Mouse (Mus musculus): ENCODE data around the gene Afg3l1. TPM values are rescaled to one million over a fixed set of nuclear protein-coding genes. Genes with fewer than 3 reads are reported as not detected.

Afg3l1 gene
- polyA plus RNA-seq, 1 experiment = 22.8 TPM

- no peak for TF ChIP-seq CTCF (IDR thresholded peaks at IDR 0.05; ENCODE audit: control insufficient read depth, insufficient read depth, low read length)
- no peak for TF ChIP-seq POLR2A (IDR thresholded peaks at IDR 0.05; ENCODE audit: borderline replicate concordance, control insufficient read depth, low read depth, low read length)
- 23% methylated on average over 16 of the region's 16 CpGs for WGBS
- Histone ChIP-seq H3K27ac (ENCODE audit: control insufficient read depth, insufficient read depth, low read depth, low read length, poor library complexity) (peak overlapping the region; percentile 86), H3K4me3 (replicated peaks; ENCODE audit: control insufficient read depth, low read depth, low read length) (peak overlapping the region; percentile 84), H3K4me1 (ENCODE audit: control insufficient read depth, insufficient read depth, low read length) (no peaks in the 10 kb centered on the region; the same call in 1 of the 2 replicates)
Measured at GRCm38 (mm10) chr8:123478456-123479218, 934 bp downstream of the Afg3l1 start.

- no peak overlapping the region for H3K4me3 ChIP-seq (replicated peaks; ENCODE audit: control insufficient read depth, low read depth, low read length)
- no peaks in the 10 kb centered on the region; the same call in 1 of the 2 replicates for H3K4me1 ChIP-seq (ENCODE audit: control insufficient read depth, insufficient read depth, low read length)
- H3K27ac ChIP-seq (ENCODE audit: control insufficient read depth, insufficient read depth, low read depth, low read length, poor library complexity) = no peak overlapping the region
- 93% methylated on average over 7 of the region's 7 CpGs for WGBS
- peak; percentile 33; the same call in 1 of the 2 replicates for TF ChIP-seq CTCF (IDR thresholded peaks at IDR 0.05; ENCODE audit: control insufficient read depth, insufficient read depth, low read length)
- TF ChIP-seq POLR2A (IDR thresholded peaks at IDR 0.05; ENCODE audit: borderline replicate concordance, control insufficient read depth, low read depth, low read length) = no peak
Measured at GRCm38 (mm10) chr8:123482627-123483026, 4.9 kb downstream of the Afg3l1 start.

GRCm38 (mm10) chr8:123491280-123492075, 13.8 kb downstream of the Afg3l1 start:
- Histone ChIP-seq H3K4me1 (ENCODE audit: control insufficient read depth, insufficient read depth, low read length) (peaks cover 2% of the 10 kb centered on the region; the same call in 1 of the 2 replicates), H3K27ac (ENCODE audit: control insufficient read depth, insufficient read depth, low read depth, low read length, poor library complexity) (peak overlapping the region; percentile 66), H3K4me3 (replicated peaks; ENCODE audit: control insufficient read depth, low read depth, low read length) (no peak overlapping the region)
- TF ChIP-seq CTCF (IDR thresholded peaks at IDR 0.05; ENCODE audit: control insufficient read depth, insufficient read depth, low read length) (no peak), POLR2A (IDR thresholded peaks at IDR 0.05; ENCODE audit: borderline replicate concordance, control insufficient read depth, low read depth, low read length) (no peak)
- WGBS = 65% methylated on average over 15 of the region's 15 CpGs

DNA sequence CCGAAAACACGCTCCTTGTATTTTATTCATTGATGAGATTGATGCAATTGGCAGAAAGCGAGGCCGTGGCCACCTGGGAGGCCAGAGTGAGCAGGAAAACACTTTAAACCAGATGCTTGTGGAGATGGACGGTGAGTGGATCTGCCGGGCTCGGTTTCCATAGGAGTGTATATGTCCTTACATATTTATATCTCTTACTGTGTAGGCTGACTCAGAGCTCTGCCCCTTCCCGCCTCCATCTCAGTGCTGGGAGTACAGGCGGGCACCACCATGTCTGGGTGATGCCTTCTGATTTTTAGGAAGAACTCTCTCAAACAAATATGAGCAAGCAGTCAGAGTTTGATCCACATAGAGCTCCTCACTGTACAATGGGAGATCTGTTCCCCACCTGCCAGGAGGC, 15.2 kb downstream of the Afg3l1 start:
- 93% methylated on average over 9 of the region's 9 CpGs for WGBS
- H3K27ac ChIP-seq (ENCODE audit: control insufficient read depth, insufficient read depth, low read depth, low read length, poor library complexity) = no peak overlapping the region
- TF ChIP-seq CTCF (IDR thresholded peaks at IDR 0.05; ENCODE audit: control insufficient read depth, insufficient read depth, low read length) = no peak
- no peak for TF ChIP-seq POLR2A (IDR thresholded peaks at IDR 0.05; ENCODE audit: borderline replicate concordance, control insufficient read depth, low read depth, low read length)

GRCm38 (mm10) chr8:123497699-123498098, 20.0 kb downstream of the Afg3l1 start:
- H3K4me1 ChIP-seq (ENCODE audit: control insufficient read depth, insufficient read depth, low read length) = no peaks in the 10 kb centered on the region
- TF ChIP-seq CTCF (IDR thresholded peaks at IDR 0.05; ENCODE audit: control insufficient read depth, insufficient read depth, low read length) (no peak), POLR2A (IDR thresholded peaks at IDR 0.05; ENCODE audit: borderline replicate concordance, control insufficient read depth, low read depth, low read length) (no peak)
- no peak overlapping the region for H3K4me3 ChIP-seq (replicated peaks; ENCODE audit: control insufficient read depth, low read depth, low read length)
- no peak overlapping the region for H3K27ac ChIP-seq (ENCODE audit: control insufficient read depth, insufficient read depth, low read depth, low read length, poor library complexity)
- 85% methylated on average over 4 of the region's 4 CpGs for WGBS

More for the DNA sequence above, 15.2 kb downstream of the Afg3l1 start:
- Histone ChIP-seq H3K4me3 (replicated peaks; ENCODE audit: control insufficient read depth, low read depth, low read length) (no peak overlapping the region), H3K4me1 (ENCODE audit: control insufficient read depth, insufficient read depth, low read length) (peaks cover 2% of the 10 kb centered on the region; the same call in 1 of the 2 replicates)

- no peaks in the 10 kb centered on the region for H3K4me1 ChIP-seq (ENCODE audit: control insufficient read depth, insufficient read depth, low read length)
- 84% methylated on average over 11 of the region's 11 CpGs for WGBS
- H3K4me3 ChIP-seq (replicated peaks; ENCODE audit: control insufficient read depth, low read depth, low read length) = no peak overlapping the region
- no peak for TF ChIP-seq POLR2A (IDR thresholded peaks at IDR 0.05; ENCODE audit: borderline replicate concordance, control insufficient read depth, low read depth, low read length)
- TF ChIP-seq CTCF (IDR thresholded peaks at IDR 0.05; ENCODE audit: control insufficient read depth, insufficient read depth, low read length) = no peak
- no peak overlapping the region for H3K27ac ChIP-seq (ENCODE audit: control insufficient read depth, insufficient read depth, low read depth, low read length, poor library complexity)
Measured at GRCm38 (mm10) chr8:123498963-123499362, 21.3 kb downstream of the Afg3l1 start.

DNA sequence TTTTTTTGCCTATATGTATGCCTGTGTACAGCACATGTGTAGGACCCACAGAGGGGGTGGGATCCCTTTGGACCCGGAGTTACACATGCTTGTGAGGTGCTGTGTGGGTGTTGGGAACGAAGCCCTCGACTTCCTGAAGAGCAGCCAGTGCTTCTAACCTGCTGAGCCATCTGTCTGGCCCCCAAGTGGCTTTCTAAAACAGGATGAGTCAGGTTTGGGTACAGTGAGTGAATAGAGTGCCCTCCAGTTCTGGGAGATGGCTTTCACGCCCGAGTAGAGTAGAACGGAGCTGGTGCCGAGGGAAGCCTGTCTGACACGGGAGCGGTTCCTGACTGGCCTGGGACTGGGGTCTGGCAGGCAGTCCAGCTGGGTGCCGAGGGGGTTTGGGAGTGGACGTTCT, 21.9 kb downstream of the Afg3l1 start:
- no peaks in the 10 kb centered on the region for H3K4me1 ChIP-seq (ENCODE audit: control insufficient read depth, insufficient read depth, low read length)
- 91% methylated on average over 11 of the region's 11 CpGs for WGBS
- no peak overlapping the region for H3K27ac ChIP-seq (ENCODE audit: control insufficient read depth, insufficient read depth, low read depth, low read length, poor library complexity)
- TF ChIP-seq POLR2A (IDR thresholded peaks at IDR 0.05; ENCODE audit: borderline replicate concordance, control insufficient read depth, low read depth, low read length) = no peak
- no peak for TF ChIP-seq CTCF (IDR thresholded peaks at IDR 0.05; ENCODE audit: control insufficient read depth, insufficient read depth, low read length)
- H3K4me3 ChIP-seq (replicated peaks; ENCODE audit: control insufficient read depth, low read depth, low read length) = no peak overlapping the region

GRCm38 (mm10) chr8:123502192-123502591, 24.5 kb downstream of the Afg3l1 start:
- Histone ChIP-seq H3K4me3 (replicated peaks; ENCODE audit: control insufficient read depth, low read depth, low read length) (no peak overlapping the region), H3K27ac (ENCODE audit: control insufficient read depth, insufficient read depth, low read depth, low read length, poor library complexity) (no peak overlapping the region), H3K4me1 (ENCODE audit: control insufficient read depth, insufficient read depth, low read length) (no peaks in the 10 kb centered on the region)
- WGBS = 93% methylated on average over 5 of the region's 5 CpGs
- TF ChIP-seq CTCF (IDR thresholded peaks at IDR 0.05; ENCODE audit: control insufficient read depth, insufficient read depth, low read length) (no peak), POLR2A (IDR thresholded peaks at IDR 0.05; ENCODE audit: borderline replicate concordance, control insufficient read depth, low read depth, low read length) (no peak)

Measured in bone marrow, adult 2 months (tissue).